Mouse (Mus musculus) ES-Bruce4 (cell line): ENCODE data around the gene Cnst. TPM values are rescaled to one million over a fixed set of nuclear protein-coding genes. Genes with fewer than 3 reads are reported as not detected.

Experiments used
- H3K27ac ChIP-seq: 2 replicates; pipeline ENCODE4 v1.5.1; 2012; ENCODE audit warnings: low read length, inconsistent platforms; ENCODE audit not compliant: insufficient read depth
- H3K27me3 ChIP-seq: 2 replicates; pipeline ENCODE4 v1.6.1; 2012; ENCODE audit warnings: mild to moderate bottlenecking, low read length, inconsistent platforms; ENCODE audit not compliant: control insufficient read depth, poor library complexity, insufficient read depth, severe bottlenecking
- H3K36me3 ChIP-seq: 2 replicates; pipeline ENCODE4 v1.6.1; 2012; ENCODE audit warnings: inconsistent platforms, mild to moderate bottlenecking, low read length, moderate library complexity; ENCODE audit not compliant: control insufficient read depth, poor library complexity, insufficient read depth, severe bottlenecking
- H3K4me1 ChIP-seq: one replicate; pipeline ENCODE4 v1.8.1; 2011; ENCODE audit warnings: low read length; ENCODE audit not compliant: control insufficient read depth, insufficient read depth
- H3K4me3 ChIP-seq: 2 replicates; pipeline ENCODE4 v1.5.1; 2011; ENCODE audit warnings: low read depth, mild to moderate bottlenecking, low read length
- H3K9ac ChIP-seq: 2 replicates; pipeline ENCODE4 v1.6.1; 2012; ENCODE audit warnings: low read depth, mild to moderate bottlenecking, inconsistent platforms; ENCODE audit not compliant: poor library complexity, severe bottlenecking
- H3K9me3 ChIP-seq: replicated peaks from 2 replicates; pipeline ENCODE4 v1.6.1; 2012; ENCODE audit warnings: mild to moderate bottlenecking, low read length, inconsistent platforms; ENCODE audit not compliant: control insufficient read depth, poor library complexity, insufficient read depth, severe bottlenecking
- CTCF ChIP-seq: IDR thresholded peaks from one replicate; pipeline ENCODE4 v1.8.1; 2011; ENCODE audit warnings: low read depth, low read length
- EP300 ChIP-seq: IDR thresholded peaks from 2 replicates; pipeline ENCODE4 v1.6.1; 2011; ENCODE audit warnings: low read depth, low read length; ENCODE audit not compliant: insufficient read depth
- POLR2A ChIP-seq: IDR thresholded peaks from one replicate; pipeline ENCODE4 v1.8.1; 2011; ENCODE audit warnings: low read length; ENCODE audit not compliant: insufficient read depth
- polyA plus RNA-seq: library from polyadenylated mRNA; stranded (reverse); fragments of >200 nt; gene quantifications from 2 replicates; pipeline ENCODE4 v1.2.4, GENCODE M21; 2011; ENCODE audit warnings: low read depth; ENCODE audit not compliant: missing spikeins, insufficient read depth, insufficient read length

Gene Cnst
- polyA plus RNA-seq, 1 experiment = 10.2 TPM

- H3K27ac ChIP-seq = no peak overlapping the region
- H3K36me3 ChIP-seq = no peaks in the 10 kb centered on the region
- H3K27me3 ChIP-seq = no peaks in the 10 kb centered on the region
- no peaks in the 10 kb centered on the region for H3K9me3 ChIP-seq
- no peak for TF ChIP-seq EP300
- TF ChIP-seq POLR2A = no peak
- no peak for TF ChIP-seq CTCF
- peak overlapping the region; percentile 65 for H3K4me3 ChIP-seq
- H3K4me1 ChIP-seq = no peaks in the 10 kb centered on the region
- peak overlapping the region; percentile 54 for H3K9ac ChIP-seq
Measured at GRCm38 (mm10) chr1:179667450-179667849, 121.3 kb downstream of the Cnst start.

GRCm38 (mm10) chr1:179668013-179668805 is 122.0 kb downstream of the Cnst start, which contains the start of gene Sccpdh:
Gene Sccpdh (plus strand): TSS chr1:179668210.
- Histone ChIP-seq H3K36me3 (no peaks in the 10 kb centered on the region), H3K4me3 (peak within 1 kb of the TSS; percentile 65), H3K4me1 (no peaks in the 10 kb centered on the region), H3K9ac (peak within 1 kb of the TSS; percentile 54), H3K27me3 (no peaks in the 10 kb centered on the region), H3K27ac (no peak within 1 kb of the TSS), H3K9me3 (no peaks in the 10 kb centered on the region)
- TF ChIP-seq POLR2A (no peak), EP300 (no peak), CTCF (no peak)

GRCm38 (mm10) chr1:179668836-179669537 is 122.8 kb downstream of the Cnst start:
- no peak for TF ChIP-seq POLR2A

GRCm38 (mm10) chr1:179674355-179674754 is 128.2 kb downstream of the Cnst start:
- peaks cover 2% of the 10 kb centered on the region; the same call in 1 of the 2 replicates for H3K36me3 ChIP-seq
- no peaks in the 10 kb centered on the region for H3K9me3 ChIP-seq
- no peak overlapping the region for H3K9ac ChIP-seq
- no peaks in the 10 kb centered on the region for H3K27me3 ChIP-seq
- H3K27ac ChIP-seq = no peak overlapping the region
- H3K4me3 ChIP-seq = no peak overlapping the region
- H3K4me1 ChIP-seq = peaks cover 2% of the 10 kb centered on the region
- no peak for TF ChIP-seq POLR2A
- TF ChIP-seq CTCF = no peak
- TF ChIP-seq EP300 = no peak

More at GRCm38 (mm10) chr1:179668836-179669537, 122.8 kb downstream of the Cnst start:
- no peaks in the 10 kb centered on the region for H3K36me3 ChIP-seq
- H3K4me1 ChIP-seq = no peaks in the 10 kb centered on the region
- 0 out of 2 replicates have a peak overlapping the region, but pooled peaks have one; percentile 65 for H3K4me3 ChIP-seq
- peak overlapping the region; percentile 54 for H3K9ac ChIP-seq
- H3K27me3 ChIP-seq = no peaks in the 10 kb centered on the region
- H3K9me3 ChIP-seq = no peaks in the 10 kb centered on the region
- no peak overlapping the region for H3K27ac ChIP-seq

GRCm38 (mm10) chr1:179677031-179677430 is 130.9 kb downstream of the Cnst start:
- Histone ChIP-seq H3K4me3 (no peak overlapping the region), H3K9me3 (no peaks in the 10 kb centered on the region), H3K9ac (no peak overlapping the region), H3K4me1 (peaks cover 2% of the 10 kb centered on the region), H3K36me3 (peaks cover 2% of the 10 kb centered on the region; the same call in 1 of the 2 replicates), H3K27me3 (no peaks in the 10 kb centered on the region), H3K27ac (no peak overlapping the region)
- TF ChIP-seq EP300 (no peak), POLR2A (no peak), CTCF (no peak)

Other genes with a start within 250 kb of the Cnst start
- gene Smyd3, start 28.3 kb upstream of the Cnst start, polyA plus RNA-seq = 40.2 and 44.0 TPM in 2 replicates
- gene Tfb2m, start 103 bp upstream of the Cnst start, polyA plus RNA-seq = 23.1 and 26.5 TPM in 2 replicates
- 44.2 and 48.5 TPM in 2 replicates for gene Sccpdh, start 121.8 kb downstream of the Cnst start, polyA plus RNA-seq
- 0.79 TPM in 1 of 2 replicates, not detected in the other for gene Kif28, start 198.9 kb downstream of the Cnst start, polyA plus RNA-seq